Mouse (Mus musculus): Measurements from ENCODE around the gene Ttc25.

DNA sequence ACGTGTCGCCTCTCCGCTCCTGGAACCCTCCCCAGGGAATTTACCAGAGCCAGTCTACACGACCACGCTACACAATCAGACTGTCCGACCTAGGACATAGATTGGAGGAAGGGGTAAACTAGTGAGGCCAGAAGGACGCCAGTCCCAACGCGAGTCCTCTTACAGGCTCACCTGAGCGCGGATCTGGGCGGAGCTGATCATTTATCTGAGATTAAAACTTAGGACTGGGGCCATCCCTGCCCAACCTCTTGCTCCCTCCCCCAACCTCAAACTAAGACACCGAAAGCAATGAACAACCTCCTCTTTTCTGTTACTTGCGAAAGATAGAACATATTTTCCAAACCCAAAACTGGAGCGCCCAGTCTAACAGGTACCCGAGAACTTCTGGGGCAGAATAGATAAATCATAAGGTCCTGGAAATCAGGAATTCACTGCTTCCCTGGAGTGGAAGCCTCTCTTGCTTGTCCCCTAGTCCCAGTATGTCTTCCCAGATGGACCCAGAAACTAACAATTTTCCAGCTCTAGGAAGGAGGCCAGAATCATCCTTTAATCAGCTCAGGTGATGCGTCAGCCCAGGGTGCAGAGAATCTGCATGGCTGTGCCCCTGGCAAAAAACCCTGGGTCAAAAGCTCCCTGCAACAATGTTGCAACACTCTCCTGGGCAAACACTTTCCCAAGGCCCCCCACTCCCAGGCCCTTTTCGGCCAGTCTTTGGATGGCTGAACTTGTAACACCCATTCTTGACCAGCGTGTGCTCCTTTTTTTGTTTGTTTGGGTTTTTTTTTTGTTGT, 16.8 kb upstream of the Ttc25 start:
- TF ChIP-seq POLR2A (IDR thresholded peaks at IDR 0.05; ENCODE audit: extremely low read depth, insufficient read depth, low read length) (no peak), CTCF (IDR thresholded peaks at IDR 0.05; ENCODE audit: extremely low read depth, insufficient read depth, low read length) (no peak)
